Mouse (Mus musculus) liver, embryonic 12.5 days (tissue): ENCODE measurements around the gene Epyc. TPM values are rescaled to one million over a fixed set of nuclear protein-coding genes. Genes with fewer than 3 reads are reported as not detected.

Source experiments
- ATAC-seq: fragments of 200-750 bp; cut with Nextera tagmentation; 2 replicates; pipeline ENCODE4 v1.8.0; 2017; ENCODE audit warnings: moderate number of reproducible peaks, mild to moderate bottlenecking, moderate library complexity
- H3K27ac ChIP-seq: fragments of 300-500 bp; sonication (generic); 2 replicates; pipeline ENCODE4 v1.5.1; 2016; ENCODE audit warnings: mild to moderate bottlenecking
- H3K27me3 ChIP-seq: fragments of 300-500 bp; sonication (generic); replicated peaks from 2 replicates; pipeline ENCODE4 v1.6.1; 2016; ENCODE audit warnings: mild to moderate bottlenecking, moderate library complexity
- H3K36me3 ChIP-seq: fragments of 300-500 bp; sonication (generic); 2 replicates; pipeline ENCODE4 v1.6.1; 2016; ENCODE audit warnings: mild to moderate bottlenecking, moderate library complexity
- H3K4me1 ChIP-seq: fragments of 300-500 bp; sonication (generic); 2 replicates; pipeline ENCODE4 v1.6.1; 2016
- H3K4me2 ChIP-seq: fragments of 300-500 bp; sonication (generic); 2 replicates; pipeline ENCODE4 v1.6.1; 2016; ENCODE audit warnings: mild to moderate bottlenecking, moderate library complexity
- H3K4me3 ChIP-seq: fragments of 300-500 bp; sonication (generic); 2 replicates; pipeline ENCODE4 v1.5.1; 2016; ENCODE audit warnings: mild to moderate bottlenecking, moderate library complexity
- H3K9ac ChIP-seq: fragments of 300-500 bp; sonication (generic); 2 replicates; pipeline ENCODE4 v1.6.1; 2016; ENCODE audit warnings: mild to moderate bottlenecking, moderate library complexity
- H3K9me3 ChIP-seq: fragments of 300-500 bp; sonication (generic); replicated peaks from 2 replicates; pipeline ENCODE4 v1.6.1; 2016; ENCODE audit warnings: mild to moderate bottlenecking, moderate library complexity
- WGBS: fragments of 180-500 bp; shearing (Covaris S2); methylation state at CpG from one replicate; pipeline ENCODE4 v1.1.7; 2016; ENCODE audit not compliant: insufficient replicate concordance; 5-methylcytosine and 5-hydroxymethylcytosine counted together
- polyA plus RNA-seq: library from polyadenylated mRNA; unstranded; fragments of >200 nt; fragmentation: Nextera tagmentation; extraction: Ambion mirVana; gene quantifications from 2 replicates; pipeline ENCODE4 v1.2.1, GENCODE M21; 2016

Gene Epyc
- polyA plus RNA-seq = 0.23 and 0.48 TPM in 2 replicates

GRCm38 (mm10) chr10:97643768-97644167 lies at the start of gene Epyc:
TSS of gene Epyc (plus strand) at chr10:97644068.
- H3K4me2 ChIP-seq = no peak within 1 kb of the TSS
- no peak within 1 kb of the TSS for H3K27ac ChIP-seq
- no peaks in the 10 kb centered on the region for H3K9me3 ChIP-seq
- ATAC-seq = no peak
- 54% methylated on average over 2 of the region's 2 CpGs for WGBS
- H3K27me3 ChIP-seq = no peaks in the 10 kb centered on the region
- H3K9ac ChIP-seq = no peak within 1 kb of the TSS
- no peak within 1 kb of the TSS for H3K4me3 ChIP-seq
- no peaks in the 10 kb centered on the region for H3K4me1 ChIP-seq
- H3K36me3 ChIP-seq = no peaks in the 10 kb centered on the region

- Histone ChIP-seq H3K27ac (no peak overlapping the region), H3K27me3 (no peaks in the 10 kb centered on the region), H3K9ac (no peak overlapping the region), H3K36me3 (no peaks in the 10 kb centered on the region), H3K9me3 (no peaks in the 10 kb centered on the region), H3K4me2 (no peak overlapping the region), H3K4me1 (no peaks in the 10 kb centered on the region), H3K4me3 (no peak overlapping the region)
- 49% methylated on average over 1 of the region's 1 CpGs for WGBS
- ATAC-seq = no peak
These were observed 48.2 kb upstream of the Epyc start for GRCm38 (mm10) chr10:97595680-97596079.

GRCm38 (mm10) chr10:97601744-97602143 lies 42.1 kb upstream of the Epyc start:
- Histone ChIP-seq H3K27me3 (no peaks in the 10 kb centered on the region), H3K36me3 (no peaks in the 10 kb centered on the region), H3K4me1 (no peaks in the 10 kb centered on the region), H3K4me3 (no peak overlapping the region), H3K9me3 (no peaks in the 10 kb centered on the region), H3K27ac (no peak overlapping the region), H3K9ac (no peak overlapping the region), H3K4me2 (no peak overlapping the region)
- WGBS = 39% methylated on average over 4 of the region's 4 CpGs
- ATAC-seq = no peak

- Histone ChIP-seq H3K9me3 (no peaks in the 10 kb centered on the region), H3K4me1 (no peaks in the 10 kb centered on the region), H3K9ac (no peak overlapping the region), H3K36me3 (no peaks in the 10 kb centered on the region), H3K27me3 (no peaks in the 10 kb centered on the region), H3K4me3 (no peak overlapping the region), H3K27ac (no peak overlapping the region), H3K4me2 (no peak overlapping the region)
- no peak for ATAC-seq
These were observed 40.6 kb upstream of the Epyc start for GRCm38 (mm10) chr10:97603256-97603655.

- ATAC-seq = no peak
- no peaks in the 10 kb centered on the region for H3K9me3 ChIP-seq
- H3K36me3 ChIP-seq = no peaks in the 10 kb centered on the region
- WGBS = 52% methylated on average over 2 of the region's 2 CpGs
- H3K27ac ChIP-seq = no peak within 1 kb of the TSS
- no peak within 1 kb of the TSS for H3K4me2 ChIP-seq
- no peak within 1 kb of the TSS for H3K4me3 ChIP-seq
- H3K4me1 ChIP-seq = no peaks in the 10 kb centered on the region
- H3K9ac ChIP-seq = no peak within 1 kb of the TSS
- no peaks in the 10 kb centered on the region for H3K27me3 ChIP-seq
These were observed 37.3 kb upstream of the Epyc start, which contains the start of gene Kera for GRCm38 (mm10) chr10:97606579-97606978. TSS of gene Kera (plus strand) at chr10:97606879.

- no peak overlapping the region for H3K4me2 ChIP-seq
- WGBS = 67% methylated on average over 1 of the region's 1 CpGs
- no peaks in the 10 kb centered on the region for H3K27me3 ChIP-seq
- H3K36me3 ChIP-seq = no peaks in the 10 kb centered on the region
- no peak for ATAC-seq
- no peaks in the 10 kb centered on the region for H3K4me1 ChIP-seq
- no peak overlapping the region for H3K4me3 ChIP-seq
- H3K9ac ChIP-seq = no peak overlapping the region
- H3K27ac ChIP-seq = no peak overlapping the region
- no peaks in the 10 kb centered on the region for H3K9me3 ChIP-seq
These were observed 21.5 kb upstream of the Epyc start for GRCm38 (mm10) chr10:97622328-97622727.

GRCm38 (mm10) chr10:97624381-97624780 lies 19.5 kb upstream of the Epyc start:
- Histone ChIP-seq H3K9me3 (no peaks in the 10 kb centered on the region), H3K4me2 (no peak overlapping the region), H3K4me3 (no peak overlapping the region), H3K4me1 (no peaks in the 10 kb centered on the region), H3K9ac (no peak overlapping the region), H3K27me3 (no peaks in the 10 kb centered on the region), H3K27ac (no peak overlapping the region), H3K36me3 (no peaks in the 10 kb centered on the region)
- no peak for ATAC-seq
- WGBS = 65% methylated on average over 2 of the region's 2 CpGs

GRCm38 (mm10) chr10:97625116-97625515 lies 18.8 kb upstream of the Epyc start:
- no peak for ATAC-seq
- Histone ChIP-seq H3K27ac (no peak overlapping the region), H3K9ac (no peak overlapping the region), H3K4me3 (no peak overlapping the region), H3K36me3 (no peaks in the 10 kb centered on the region), H3K27me3 (no peaks in the 10 kb centered on the region), H3K9me3 (no peaks in the 10 kb centered on the region), H3K4me2 (no peak overlapping the region), H3K4me1 (no peaks in the 10 kb centered on the region)
- WGBS = 49% methylated on average over 4 of the region's 4 CpGs

- H3K4me2 ChIP-seq = no peak overlapping the region
- H3K27ac ChIP-seq = no peak overlapping the region
- ATAC-seq = no peak
- no peak overlapping the region for H3K9ac ChIP-seq
- H3K27me3 ChIP-seq = no peaks in the 10 kb centered on the region
- no peak overlapping the region for H3K4me3 ChIP-seq
- no peaks in the 10 kb centered on the region for H3K9me3 ChIP-seq
- no peaks in the 10 kb centered on the region for H3K36me3 ChIP-seq
- H3K4me1 ChIP-seq = no peaks in the 10 kb centered on the region
- WGBS = 68% methylated on average over 1 of the region's 1 CpGs
These were observed 17.3 kb upstream of the Epyc start for GRCm38 (mm10) chr10:97626543-97626942.

GRCm38 (mm10) chr10:97631061-97631460 lies 12.8 kb upstream of the Epyc start:
- no peak overlapping the region for H3K27ac ChIP-seq
- no peak overlapping the region for H3K4me2 ChIP-seq
- no peaks in the 10 kb centered on the region for H3K36me3 ChIP-seq
- no peak for ATAC-seq
- H3K4me3 ChIP-seq = no peak overlapping the region
- whole genome bisulfite sequencing = 61% methylated on average over 3 of the region's 3 CpGs
- H3K4me1 ChIP-seq = no peaks in the 10 kb centered on the region
- H3K9ac ChIP-seq = no peak overlapping the region
- no peaks in the 10 kb centered on the region for H3K9me3 ChIP-seq
- H3K27me3 ChIP-seq = no peaks in the 10 kb centered on the region

GRCm38 (mm10) chr10:97641926-97642325 lies 1.9 kb upstream of the Epyc start:
- ATAC-seq = no peak
- Histone ChIP-seq H3K4me3 (no peak overlapping the region), H3K9me3 (no peaks in the 10 kb centered on the region), H3K4me2 (no peak overlapping the region), H3K27ac (no peak overlapping the region), H3K27me3 (no peaks in the 10 kb centered on the region), H3K9ac (no peak overlapping the region), H3K4me1 (no peaks in the 10 kb centered on the region), H3K36me3 (no peaks in the 10 kb centered on the region)
- WGBS = 59% methylated on average over 2 of the region's 2 CpGs

GRCm38 (mm10) chr10:97650334-97650733 lies 6.5 kb downstream of the Epyc start:
- 71% methylated on average over 2 of the region's 2 CpGs for WGBS
- H3K27me3 ChIP-seq = no peaks in the 10 kb centered on the region
- ATAC-seq = no peak

GRCm38 (mm10) chr10:97659489-97659888 lies 15.6 kb downstream of the Epyc start:
- no peaks in the 10 kb centered on the region for H3K9me3 ChIP-seq
- WGBS = 54% methylated on average over 1 of the region's 1 CpGs

More at GRCm38 (mm10) chr10:97650334-97650733, 6.5 kb downstream of the Epyc start:
- Histone ChIP-seq H3K9me3 (no peaks in the 10 kb centered on the region), H3K9ac (no peak overlapping the region), H3K4me1 (no peaks in the 10 kb centered on the region), H3K4me2 (no peak overlapping the region), H3K27ac (no peak overlapping the region), H3K36me3 (no peaks in the 10 kb centered on the region), H3K4me3 (no peak overlapping the region)

More at GRCm38 (mm10) chr10:97659489-97659888, 15.6 kb downstream of the Epyc start:
- ATAC-seq = no peak
- H3K27ac ChIP-seq = no peak overlapping the region
- no peaks in the 10 kb centered on the region for H3K27me3 ChIP-seq
- H3K9ac ChIP-seq = no peak overlapping the region
- H3K36me3 ChIP-seq = no peaks in the 10 kb centered on the region
- no peaks in the 10 kb centered on the region for H3K4me1 ChIP-seq
- H3K4me3 ChIP-seq = no peak overlapping the region
- H3K4me2 ChIP-seq = no peak overlapping the region
